Mouse (Mus musculus) cortical plate, adult 2 months (tissue): ENCODE data around the gene Traf3ip2.

ENCODE experiments used
- CTCF ChIP-seq: fragments of 200-500 bp; IDR thresholded peaks from 2 replicates; pipeline ENCODE4 v1.5.1; 2011; ENCODE audit warnings: mild to moderate bottlenecking, control low read depth, low read length; ENCODE audit not compliant: insufficient read depth; ENCODE audit errors: extremely low read depth
- POLR2A ChIP-seq: fragments of 200-500 bp; IDR thresholded peaks from 2 replicates; pipeline ENCODE4 v1.6.1; 2011; ENCODE audit warnings: mild to moderate bottlenecking, low read length, control low read depth; ENCODE audit not compliant: insufficient read depth; ENCODE audit errors: extremely low read depth

DNA sequence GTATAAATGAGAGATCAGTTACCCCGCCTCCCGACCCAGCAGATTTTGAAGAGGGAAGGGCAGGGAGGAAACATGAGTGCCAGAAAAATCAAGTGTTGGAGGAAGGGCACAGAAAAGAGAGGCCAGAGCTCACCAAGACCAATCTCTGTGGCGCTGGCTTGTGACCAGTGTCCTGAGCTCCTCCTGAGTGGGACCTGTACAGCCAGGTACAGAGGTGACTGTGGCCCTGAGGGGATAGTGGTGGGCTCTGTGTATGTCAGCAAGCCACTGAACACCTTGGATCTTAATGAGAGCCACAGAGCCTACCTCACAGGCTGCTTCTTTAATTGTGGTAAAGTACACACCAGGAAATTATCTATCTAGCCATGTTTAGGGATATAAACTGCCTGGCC, 14.9 kb upstream of the Traf3ip2 start:
- no peak for TF ChIP-seq CTCF
- TF ChIP-seq POLR2A: no peak
